Mouse (Mus musculus) limb, embryonic 12.5 days (tissue): ENCODE measurements at regions not wholly inside any gene's neighbourhood (a gene's known extent, or its start where the extent isn't known, plus 50 kb on each side); places are given as distances from the start of the nearest gene placed in this dataset.

Experiments used
- ATAC-seq: fragments of 200-750 bp; cut with Nextera tagmentation; 2 replicates; pipeline ENCODE4 v1.8.0; 2017; ENCODE audit warnings: low read depth, moderate TSS enrichment; ENCODE audit not compliant: insufficient number of reproducible peaks, insufficient read depth, low FRiP score, low TSS enrichment
- H3K27ac ChIP-seq: fragments of 300-500 bp; sonication (generic); 2 replicates; pipeline ENCODE4 v1.5.1; 2016; ENCODE audit warnings: mild to moderate bottlenecking, moderate library complexity
- H3K27me3 ChIP-seq: fragments of 300-500 bp; sonication (generic); 2 replicates; pipeline ENCODE4 v1.6.1; 2016; ENCODE audit warnings: mild to moderate bottlenecking, moderate library complexity
- H3K36me3 ChIP-seq: fragments of 300-500 bp; sonication (generic); 2 replicates; pipeline ENCODE4 v1.6.1; 2016; ENCODE audit warnings: mild to moderate bottlenecking, moderate library complexity
- H3K4me1 ChIP-seq: fragments of 300-500 bp; sonication (generic); replicated peaks from 2 replicates; pipeline ENCODE4 v1.6.1; 2016
- H3K4me2 ChIP-seq: fragments of 300-500 bp; sonication (generic); 2 replicates; pipeline ENCODE4 v1.6.1; 2016; ENCODE audit warnings: mild to moderate bottlenecking, moderate library complexity
- H3K4me3 ChIP-seq: fragments of 300-500 bp; sonication (generic); replicated peaks from 2 replicates; pipeline ENCODE4 v1.5.1; 2016; ENCODE audit warnings: mild to moderate bottlenecking
- H3K9ac ChIP-seq: fragments of 300-500 bp; sonication (generic); replicated peaks from 2 replicates; pipeline ENCODE4 v1.6.1; 2016; ENCODE audit warnings: mild to moderate bottlenecking, moderate library complexity
- H3K9me3 ChIP-seq: fragments of 300-500 bp; sonication (generic); 2 replicates; pipeline ENCODE4 v1.6.1; 2016; ENCODE audit warnings: mild to moderate bottlenecking, moderate library complexity
- WGBS: fragments of 180-500 bp; shearing (Covaris S2); methylation state at CpG from one replicate; pipeline ENCODE4 v1.1.7; 2016; 5-methylcytosine and 5-hydroxymethylcytosine counted together

GRCm38 (mm10) chr12:68879425-68879824, 279.6 kb downstream of the Rps29 start:
- Histone ChIP-seq H3K36me3 (no peaks in the 10 kb centered on the region), H3K9me3 (no peaks in the 10 kb centered on the region), H3K27ac (no peak overlapping the region), H3K9ac (no peak overlapping the region), H3K4me1 (no peaks in the 10 kb centered on the region), H3K4me2 (no peak overlapping the region), H3K4me3 (no peak overlapping the region), H3K27me3 (no peaks in the 10 kb centered on the region)
- no peak; the same call in 1 of the 2 replicates for ATAC-seq

DNA sequence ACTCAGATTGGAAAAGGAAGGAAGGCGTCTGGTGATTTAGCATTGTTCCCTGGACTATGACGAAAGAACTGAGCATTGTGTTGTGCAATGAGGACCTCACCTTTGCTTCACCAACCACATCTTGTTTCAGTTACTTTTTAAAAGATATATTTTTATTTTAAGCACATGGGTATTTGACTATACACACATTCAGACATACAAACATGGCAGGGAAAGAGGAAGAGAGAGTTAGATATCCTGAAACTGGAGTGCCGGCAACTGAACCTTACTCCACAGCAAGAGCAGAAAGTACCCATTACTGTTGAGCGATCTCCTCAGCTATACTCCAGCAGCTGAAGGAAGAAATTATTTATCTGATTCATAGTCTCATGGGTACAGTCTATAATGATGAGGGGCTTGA, 287.7 kb downstream of the Rps29 start:
- H3K4me3 ChIP-seq: no peak overlapping the region
- ATAC-seq: no peak
- H3K4me2 ChIP-seq: no peak overlapping the region
- H3K36me3 ChIP-seq: no peaks in the 10 kb centered on the region
- H3K4me1 ChIP-seq: no peaks in the 10 kb centered on the region
- no peaks in the 10 kb centered on the region for H3K9me3 ChIP-seq
- no peak overlapping the region for H3K9ac ChIP-seq
- 95% methylated on average over 4 of the region's 4 CpGs for WGBS
- no peaks in the 10 kb centered on the region for H3K27me3 ChIP-seq
- H3K27ac ChIP-seq: no peak overlapping the region

GRCm38 (mm10) chr12:68862991-68863356, 296.0 kb downstream of the Rps29 start:
- Histone ChIP-seq H3K27me3 (no peaks in the 10 kb centered on the region), H3K4me2 (no peak overlapping the region), H3K9ac (no peak overlapping the region), H3K9me3 (no peaks in the 10 kb centered on the region), H3K27ac (no peak overlapping the region), H3K4me1 (no peaks in the 10 kb centered on the region), H3K36me3 (no peaks in the 10 kb centered on the region), H3K4me3 (no peak overlapping the region)
- no peak for ATAC-seq
- WGBS: 70% methylated on average over 3 of the region's 3 CpGs

GRCm38 (mm10) chr12:68862313-68862990, 296.5 kb downstream of the Rps29 start:
- Histone ChIP-seq H3K9me3 (no peaks in the 10 kb centered on the region), H3K9ac (no peak overlapping the region), H3K36me3 (no peaks in the 10 kb centered on the region), H3K4me3 (no peak overlapping the region), H3K27me3 (no peaks in the 10 kb centered on the region), H3K4me1 (no peaks in the 10 kb centered on the region), H3K4me2 (no peak overlapping the region), H3K27ac (no peak overlapping the region)
- no peak for ATAC-seq
- 46% methylated on average over 5 of the region's 5 CpGs for WGBS

DNA sequence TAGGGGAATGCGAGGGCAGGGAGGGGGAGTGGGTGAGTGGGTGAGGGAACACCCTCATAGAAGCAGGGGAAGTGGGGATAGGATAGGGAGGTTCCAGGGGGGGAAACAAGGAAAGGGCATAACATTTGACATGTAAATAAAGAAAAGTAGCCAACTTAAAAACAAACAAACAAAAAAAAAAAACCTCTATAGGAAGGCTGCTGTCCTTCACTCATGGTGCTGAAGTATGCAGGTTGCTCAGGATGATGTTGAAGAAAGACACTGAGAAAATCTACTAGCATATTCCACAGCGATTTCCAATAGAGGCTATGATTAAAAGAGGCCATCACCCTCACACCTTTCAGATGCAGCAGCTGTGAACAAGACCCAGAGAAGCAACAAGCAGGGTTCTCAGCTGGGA, 298.7 kb downstream of the Rps29 start:
- H3K9ac ChIP-seq: no peak overlapping the region
- no peak overlapping the region for H3K4me3 ChIP-seq
- H3K36me3 ChIP-seq: no peaks in the 10 kb centered on the region
- no peak overlapping the region for H3K27ac ChIP-seq
- no peaks in the 10 kb centered on the region for H3K4me1 ChIP-seq
- ATAC-seq: no peak
- H3K4me2 ChIP-seq: no peak overlapping the region
- H3K27me3 ChIP-seq: no peaks in the 10 kb centered on the region
- WGBS: 59% methylated on average over 2 of the region's 2 CpGs
- no peaks in the 10 kb centered on the region for H3K9me3 ChIP-seq

- no peak for ATAC-seq
- WGBS: 89% methylated on average over 9 of the region's 9 CpGs
- H3K4me2 ChIP-seq: no peak overlapping the region
- H3K9me3 ChIP-seq: no peaks in the 10 kb centered on the region
- no peaks in the 10 kb centered on the region for H3K36me3 ChIP-seq
- no peaks in the 10 kb centered on the region for H3K27me3 ChIP-seq
- H3K4me1 ChIP-seq: no peaks in the 10 kb centered on the region
- no peak overlapping the region for H3K4me3 ChIP-seq
- no peak overlapping the region for H3K9ac ChIP-seq
- no peak overlapping the region for H3K27ac ChIP-seq
Observed at GRCm38 (mm10) chr12:68849616-68850140, 309.3 kb downstream of the Rps29 start.

DNA sequence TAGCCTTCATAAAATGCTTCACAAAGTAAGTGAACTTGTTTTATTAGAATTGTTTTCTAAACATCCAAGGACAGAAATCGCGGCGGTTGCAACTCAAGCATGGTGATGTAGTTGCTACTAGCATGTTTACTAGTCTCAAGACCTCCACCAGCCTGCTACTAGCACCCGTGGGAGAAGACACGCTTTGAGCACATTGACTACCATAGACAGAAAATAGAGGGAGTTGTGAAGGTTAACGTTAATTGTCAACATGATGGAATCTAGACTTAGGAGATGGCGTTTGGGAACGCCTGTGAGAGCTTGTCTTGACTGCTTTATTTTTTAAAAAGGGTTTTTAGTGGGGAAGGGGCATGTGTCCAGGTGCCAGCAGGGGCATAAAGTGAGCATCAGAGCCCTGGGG, 318.2 kb downstream of the Rps29 start:
- H3K4me1 ChIP-seq: no peaks in the 10 kb centered on the region
- WGBS: 94% methylated on average over 8 of the region's 8 CpGs
- H3K27me3 ChIP-seq: no peaks in the 10 kb centered on the region
- H3K27ac ChIP-seq: no peak overlapping the region
- no peak for ATAC-seq
- H3K36me3 ChIP-seq: no peaks in the 10 kb centered on the region
- no peak overlapping the region for H3K4me2 ChIP-seq
- H3K9me3 ChIP-seq: no peaks in the 10 kb centered on the region
- no peak overlapping the region for H3K9ac ChIP-seq
- no peak overlapping the region for H3K4me3 ChIP-seq

DNA sequence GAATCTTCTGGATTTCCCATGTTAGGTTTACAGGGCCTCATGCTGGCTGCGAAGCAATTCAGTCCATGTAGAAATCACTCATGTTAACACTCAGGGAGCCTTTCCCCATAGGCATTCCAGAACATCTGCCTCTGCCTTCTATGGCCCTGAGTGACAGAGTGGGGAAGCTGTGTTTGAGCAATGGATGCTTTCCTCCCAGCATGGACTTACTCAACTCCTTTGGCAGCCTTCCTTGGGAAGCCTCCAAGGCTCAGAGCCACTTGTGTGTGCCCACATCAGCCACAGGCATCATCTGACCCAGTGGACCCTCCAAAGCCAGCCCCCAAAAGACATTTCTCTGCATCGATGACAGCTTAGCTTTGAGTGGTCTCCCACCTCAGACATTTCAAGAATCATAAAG, 318.8 kb downstream of the Rps29 start:
- no peaks in the 10 kb centered on the region for H3K27me3 ChIP-seq
- H3K27ac ChIP-seq: no peak overlapping the region
- no peak for ATAC-seq
- H3K9me3 ChIP-seq: no peaks in the 10 kb centered on the region
- no peaks in the 10 kb centered on the region for H3K36me3 ChIP-seq
- no peak overlapping the region for H3K4me2 ChIP-seq
- H3K4me3 ChIP-seq: no peak overlapping the region
- 93% methylated on average over 2 of the region's 2 CpGs for WGBS
- no peaks in the 10 kb centered on the region for H3K4me1 ChIP-seq
- no peak overlapping the region for H3K9ac ChIP-seq

DNA sequence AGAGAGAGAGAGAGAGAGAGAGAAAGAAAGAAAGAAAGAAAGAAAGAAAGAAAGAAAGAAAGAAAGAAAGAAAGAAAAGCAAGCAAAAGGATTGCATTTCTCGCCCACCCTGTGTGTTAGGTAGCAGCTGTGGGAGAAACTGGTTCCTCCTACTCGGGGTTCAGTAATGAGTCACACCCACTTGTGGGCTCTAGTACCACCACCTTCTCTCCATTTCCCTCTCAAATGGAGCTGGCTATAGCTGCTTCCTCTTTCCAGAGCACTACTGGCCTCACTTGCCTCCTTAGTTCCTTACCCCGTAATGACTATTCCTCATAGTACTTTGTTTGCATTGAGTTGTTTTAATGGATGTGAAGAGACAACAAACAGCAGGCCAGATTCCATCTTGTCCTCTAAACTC, 323.0 kb downstream of the Rps29 start:
- Histone ChIP-seq H3K9ac (no peak overlapping the region), H3K4me2 (no peak overlapping the region), H3K27me3 (no peaks in the 10 kb centered on the region), H3K9me3 (no peaks in the 10 kb centered on the region), H3K36me3 (no peaks in the 10 kb centered on the region), H3K27ac (no peak overlapping the region), H3K4me3 (no peak overlapping the region), H3K4me1 (no peaks in the 10 kb centered on the region)
- WGBS: 80% methylated on average over 3 of the region's 3 CpGs
- no peak for ATAC-seq

GRCm38 (mm10) chr12:68833914-68834313, 325.1 kb downstream of the Rps29 start:
- Histone ChIP-seq H3K9ac (no peak overlapping the region), H3K36me3 (no peaks in the 10 kb centered on the region), H3K4me2 (no peak overlapping the region), H3K27me3 (no peaks in the 10 kb centered on the region), H3K27ac (no peak overlapping the region), H3K4me1 (no peaks in the 10 kb centered on the region), H3K4me3 (no peak overlapping the region), H3K9me3 (no peaks in the 10 kb centered on the region)
- WGBS: 75% methylated on average over 4 of the region's 4 CpGs
- no peak for ATAC-seq

GRCm38 (mm10) chr12:68829404-68829803, 329.6 kb downstream of the Rps29 start:
- no peaks in the 10 kb centered on the region for H3K36me3 ChIP-seq
- no peak overlapping the region for H3K27ac ChIP-seq
- H3K4me3 ChIP-seq: no peak overlapping the region
- ATAC-seq: no peak
- H3K4me1 ChIP-seq: no peaks in the 10 kb centered on the region
- no peaks in the 10 kb centered on the region for H3K27me3 ChIP-seq
- no peak overlapping the region for H3K4me2 ChIP-seq
- H3K9me3 ChIP-seq: no peaks in the 10 kb centered on the region
- H3K9ac ChIP-seq: no peak overlapping the region
- 65% methylated on average over 3 of the region's 3 CpGs for WGBS

DNA sequence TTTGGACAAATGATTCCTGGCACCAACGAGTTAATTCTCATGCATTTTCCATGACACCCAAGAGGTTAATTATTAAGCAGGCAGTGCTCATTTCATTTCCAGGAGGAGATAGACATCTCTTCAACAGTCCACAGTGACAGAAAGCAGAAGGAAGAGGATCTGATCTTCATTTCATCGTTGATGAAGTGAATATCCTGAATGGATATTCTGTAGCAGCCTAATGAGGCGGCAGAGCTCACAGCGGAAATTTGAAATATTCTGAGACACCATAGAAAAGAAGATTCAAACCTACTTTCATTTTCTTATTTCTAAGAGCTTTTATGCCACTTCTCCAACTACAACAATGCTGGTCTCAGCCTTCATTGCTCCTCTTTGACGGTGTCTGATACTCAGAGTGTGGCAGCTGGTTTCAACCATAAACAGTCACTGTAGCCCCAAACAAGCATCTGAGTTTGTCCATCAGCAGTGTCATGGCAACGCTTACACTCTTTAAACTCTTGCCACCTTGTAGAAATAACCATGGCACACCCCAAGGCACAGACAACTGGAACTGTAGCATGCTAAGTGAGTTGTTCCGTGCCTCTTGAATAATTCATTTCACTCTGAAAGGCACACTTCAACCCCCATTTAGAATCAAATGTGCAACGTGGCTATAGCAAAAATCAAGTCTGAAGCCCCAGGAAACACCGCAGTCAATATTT, 331.3 kb downstream of the Rps29 start:
- 91% methylated on average over 9 of the region's 9 CpGs for WGBS
- Histone ChIP-seq H3K4me3 (no peak overlapping the region), H3K4me1 (no peaks in the 10 kb centered on the region), H3K36me3 (no peaks in the 10 kb centered on the region), H3K27me3 (no peaks in the 10 kb centered on the region), H3K9ac (no peak overlapping the region), H3K27ac (no peak overlapping the region), H3K9me3 (no peaks in the 10 kb centered on the region), H3K4me2 (no peak overlapping the region)
- ATAC-seq: no peak
